Mouse (Mus musculus) thymus, adult 2 months (tissue): ENCODE data around the gene Wdr86.

Experiments
- CTCF ChIP-seq: fragments of 200-500 bp; IDR thresholded peaks from 2 replicates; pipeline ENCODE4 v1.5.1; 2012; ENCODE audit warnings: mild to moderate bottlenecking, control low read depth, low read length, moderate library complexity, borderline replicate concordance; ENCODE audit not compliant: control insufficient read depth, poor library complexity, insufficient read depth; ENCODE audit errors: extremely low read depth
- POLR2A ChIP-seq: fragments of 200-500 bp; IDR thresholded peaks from 2 replicates; pipeline ENCODE4 v1.6.1; 2012; ENCODE audit warnings: mild to moderate bottlenecking, low read length, control low read depth, moderate library complexity; ENCODE audit not compliant: control insufficient read depth, poor library complexity, insufficient read depth; ENCODE audit errors: extremely low read depth

DNA sequence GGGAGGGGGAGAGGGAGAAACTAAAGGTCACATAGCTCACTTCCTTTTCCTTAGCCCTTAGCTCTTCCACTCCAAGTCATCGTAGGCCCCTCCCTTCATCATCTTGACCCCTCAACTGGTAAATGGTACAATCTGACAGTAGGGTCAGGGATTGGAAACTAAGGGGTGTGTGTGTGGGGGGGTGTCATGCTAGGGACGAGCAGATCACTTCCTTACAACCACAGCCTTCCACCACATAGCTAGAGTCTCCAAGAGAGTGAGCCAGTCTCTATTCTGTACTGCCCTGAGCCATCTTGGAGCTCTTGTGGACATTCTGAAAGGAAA is 21.6 kb upstream of the Wdr86 start:
- TF ChIP-seq CTCF (no peak), POLR2A (no peak)
